Mouse (Mus musculus) liver, embryonic 11.5 days (tissue): Measurements from ENCODE around the gene Ptgfr. TPM values are rescaled to one million over a fixed set of nuclear protein-coding genes. Genes with fewer than 3 reads are reported as not detected.
A peak's percentile ranks its signal among the peaks of the same experiment; 100 is the strongest.

Experiments
- ATAC-seq: fragments of 200-750 bp; cut with Nextera tagmentation; replicated peaks from 2 replicates; pipeline ENCODE4 v1.8.0; 2017; ENCODE audit warnings: moderate number of reproducible peaks, mild to moderate bottlenecking, moderate TSS enrichment, moderate library complexity; ENCODE audit not compliant: low FRiP score
- DNase-seq: peaks from one replicate; pipeline ENCODE4 v3.0.0-alpha.2; 2017; ENCODE audit warnings: low spot score
- H3K27ac ChIP-seq: fragments of 300-500 bp; sonication (generic); 2 replicates; pipeline ENCODE4 v1.5.1; 2014; ENCODE audit warnings: mild to moderate bottlenecking, low read depth, low read length, control low read depth
- H3K27me3 ChIP-seq: fragments of 300-500 bp; sonication (generic); replicated peaks from 2 replicates; pipeline ENCODE4 v1.6.1; 2014; ENCODE audit warnings: low read length, mixed read lengths; ENCODE audit not compliant: control insufficient read depth, insufficient read depth
- H3K36me3 ChIP-seq: fragments of 300-500 bp; sonication (generic); 2 replicates; pipeline ENCODE4 v1.6.1; 2014; ENCODE audit warnings: mild to moderate bottlenecking, low read length, moderate library complexity, mixed read lengths; ENCODE audit not compliant: control insufficient read depth, insufficient read depth
- H3K4me1 ChIP-seq: fragments of 300-500 bp; sonication (generic); replicated peaks from 2 replicates; pipeline ENCODE4 v1.6.1; 2014; ENCODE audit warnings: low read length, mixed read lengths; ENCODE audit not compliant: control insufficient read depth, insufficient read depth
- H3K4me2 ChIP-seq: fragments of 300-500 bp; sonication (generic); 2 replicates; pipeline ENCODE4 v1.6.1; 2014; ENCODE audit warnings: mild to moderate bottlenecking, control low read depth, moderate library complexity
- H3K4me3 ChIP-seq: fragments of 300-500 bp; sonication (generic); 2 replicates; pipeline ENCODE4 v1.5.1; 2014; ENCODE audit warnings: low read depth, low read length, control low read depth
- H3K9ac ChIP-seq: fragments of 300-500 bp; sonication (generic); 2 replicates; pipeline ENCODE4 v1.6.1; 2014; ENCODE audit warnings: low read depth, low read length, control low read depth
- H3K9me3 ChIP-seq: fragments of 300-500 bp; sonication (generic); 2 replicates; pipeline ENCODE4 v1.6.1; 2016; ENCODE audit warnings: low read length, inconsistent platforms, mixed read lengths; ENCODE audit not compliant: control insufficient read depth
- WGBS: fragments of 180-500 bp; shearing (Covaris S2); extraction: QIAGEN DNeasy Blood & Tissue Kit; methylation state at CpG from one replicate; pipeline ENCODE4 v1.1.7; 2014; 5-methylcytosine and 5-hydroxymethylcytosine counted together
- polyA plus RNA-seq: library from polyadenylated mRNA; unstranded; fragments of >200 nt; fragmentation: Nextera tagmentation; extraction: Ambion mirVana; gene quantifications from 2 replicates; pipeline ENCODE4 v1.2.1, GENCODE M21; 2014

Gene Ptgfr
- polyA plus RNA-seq = 0.08 and 0.60 TPM in 2 replicates

DNA sequence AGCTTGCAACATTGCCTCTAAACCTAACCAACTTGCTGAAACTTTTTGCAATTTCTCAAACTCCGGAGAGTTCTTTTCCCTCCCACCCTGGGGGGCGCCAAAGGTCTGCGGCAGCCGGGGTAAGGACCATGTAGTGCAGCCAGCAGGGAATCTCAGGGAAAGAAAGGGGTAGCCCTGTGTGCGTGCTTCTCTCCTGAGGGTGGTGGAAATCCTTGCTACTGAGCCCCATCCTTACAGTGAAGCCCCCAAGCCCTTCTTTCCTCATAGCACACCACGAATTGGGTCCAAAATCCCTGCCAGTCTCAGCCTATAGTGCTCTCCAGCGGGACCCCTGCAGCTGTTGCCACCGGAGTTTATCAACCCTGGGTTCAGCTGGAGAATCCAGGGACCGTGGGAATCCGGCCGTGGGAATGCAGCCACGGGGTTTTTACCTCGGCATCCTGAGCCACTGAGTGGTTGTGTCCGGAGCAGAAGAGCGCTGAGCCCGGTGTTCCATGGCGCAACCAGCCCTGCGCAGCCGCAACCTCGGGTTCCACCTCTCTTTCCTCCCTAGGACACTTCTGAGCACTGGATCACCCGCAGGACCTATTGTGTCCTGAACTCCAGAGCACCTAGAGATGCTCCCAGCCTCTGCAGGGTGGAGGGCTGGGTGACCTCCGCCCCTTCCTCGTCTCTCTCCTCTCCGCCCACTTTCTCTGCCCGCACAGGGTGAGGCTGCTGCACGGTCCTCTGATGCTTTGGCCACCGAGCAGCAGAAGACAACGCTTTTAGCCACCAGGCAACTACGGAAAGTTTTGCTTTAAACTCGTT lies at the start of gene Ptgfr:
Gene Ptgfr (minus strand): TSS at position 760 of the 810 bp plus-strand sequence.
- peak; percentile 57 for DNase-seq
- peaks cover 15% of the 10 kb centered on the region for H3K27me3 ChIP-seq
- no peak within 1 kb of the TSS for H3K27ac ChIP-seq
- peak within 1 kb of the TSS; percentile 73 for H3K4me2 ChIP-seq
- no peaks in the 10 kb centered on the region for H3K36me3 ChIP-seq
- peak within 1 kb of the TSS; percentile 40 for H3K4me3 ChIP-seq
- ATAC-seq = peak; percentile 64; the same call in 1 of the 2 replicates
- H3K4me1 ChIP-seq = no peaks in the 10 kb centered on the region
- no peak within 1 kb of the TSS for H3K9ac ChIP-seq
- H3K9me3 ChIP-seq = no peaks in the 10 kb centered on the region
- WGBS = 3% methylated on average over 30 of the region's 30 CpGs

GRCm38 (mm10) chr3:151883881-151884280 lies 46.5 kb upstream of the Ptgfr start:
- Histone ChIP-seq H3K27ac (no peak overlapping the region), H3K4me3 (no peak overlapping the region), H3K9me3 (no peaks in the 10 kb centered on the region), H3K4me1 (no peaks in the 10 kb centered on the region), H3K36me3 (no peaks in the 10 kb centered on the region), H3K4me2 (no peak overlapping the region), H3K9ac (no peak overlapping the region), H3K27me3 (no peaks in the 10 kb centered on the region)
- DNase-seq (no peak), ATAC-seq (no peak)
- WGBS = 69% methylated on average over 5 of the region's 5 CpGs

GRCm38 (mm10) chr3:151879981-151880380 lies 42.6 kb upstream of the Ptgfr start:
- 77% methylated on average over 2 of the region's 2 CpGs for WGBS
- H3K9me3 ChIP-seq = no peaks in the 10 kb centered on the region

DNA sequence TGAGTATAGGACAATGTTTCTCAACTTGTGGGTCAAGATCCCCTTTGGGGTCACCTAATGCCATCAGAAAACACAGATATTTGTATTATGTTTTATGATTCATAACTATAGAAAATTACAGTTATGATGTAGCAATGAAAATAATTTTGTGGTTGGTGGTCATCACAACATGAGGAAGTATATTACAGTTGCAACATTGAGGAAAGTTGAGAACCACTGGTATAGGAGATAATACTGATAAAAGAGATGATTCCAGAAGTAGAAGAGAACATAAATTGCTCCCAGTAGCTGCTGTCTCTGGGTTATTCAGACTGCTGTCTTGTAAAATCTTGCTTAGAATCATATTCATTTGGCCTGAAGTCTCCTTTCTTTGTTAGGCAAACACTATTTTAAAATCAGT lies 31.5 kb upstream of the Ptgfr start:
- Histone ChIP-seq H3K4me1 (no peaks in the 10 kb centered on the region), H3K27ac (no peak overlapping the region), H3K4me3 (no peak overlapping the region), H3K27me3 (no peaks in the 10 kb centered on the region), H3K36me3 (no peaks in the 10 kb centered on the region), H3K9me3 (no peaks in the 10 kb centered on the region), H3K9ac (no peak overlapping the region), H3K4me2 (no peak overlapping the region)
- DNase-seq (no peak), ATAC-seq (no peak)

More at GRCm38 (mm10) chr3:151879981-151880380, 42.6 kb upstream of the Ptgfr start:
- no peaks in the 10 kb centered on the region for H3K27me3 ChIP-seq
- no peaks in the 10 kb centered on the region for H3K4me1 ChIP-seq
- DNase-seq (no peak), ATAC-seq (no peak)
- no peak overlapping the region for H3K4me2 ChIP-seq
- no peaks in the 10 kb centered on the region for H3K36me3 ChIP-seq
- no peak overlapping the region for H3K4me3 ChIP-seq
- H3K9ac ChIP-seq = no peak overlapping the region
- no peak overlapping the region for H3K27ac ChIP-seq

- Histone ChIP-seq H3K9ac (no peak overlapping the region), H3K9me3 (no peaks in the 10 kb centered on the region), H3K27ac (no peak overlapping the region), H3K36me3 (no peaks in the 10 kb centered on the region), H3K4me1 (no peaks in the 10 kb centered on the region), H3K4me3 (no peak overlapping the region), H3K4me2 (no peak overlapping the region), H3K27me3 (no peaks in the 10 kb centered on the region)
- WGBS = 86% methylated on average over 1 of the region's 1 CpGs
- ATAC-seq = no peak
- DNase-seq = no peak
Observed at GRCm38 (mm10) chr3:151851344-151851743, 13.9 kb upstream of the Ptgfr start.

GRCm38 (mm10) chr3:151850621-151851020 lies 13.2 kb upstream of the Ptgfr start:
- Histone ChIP-seq H3K9ac (no peak overlapping the region), H3K4me1 (no peaks in the 10 kb centered on the region), H3K4me2 (no peak overlapping the region), H3K4me3 (no peak overlapping the region), H3K27me3 (no peaks in the 10 kb centered on the region), H3K9me3 (no peaks in the 10 kb centered on the region), H3K36me3 (no peaks in the 10 kb centered on the region), H3K27ac (no peak overlapping the region)
- ATAC-seq (no peak), DNase-seq (no peak)
- 55% methylated on average over 1 of the region's 1 CpGs for WGBS

GRCm38 (mm10) chr3:151846292-151846691 lies 8.9 kb upstream of the Ptgfr start:
- Histone ChIP-seq H3K4me1 (no peaks in the 10 kb centered on the region), H3K9me3 (no peaks in the 10 kb centered on the region), H3K27me3 (no peaks in the 10 kb centered on the region), H3K36me3 (no peaks in the 10 kb centered on the region), H3K9ac (no peak overlapping the region), H3K4me3 (no peak overlapping the region), H3K27ac (no peak overlapping the region), H3K4me2 (no peak overlapping the region)
- WGBS = 78% methylated on average over 7 of the region's 7 CpGs
- DNase-seq = no peak
- no peak for ATAC-seq

DNA sequence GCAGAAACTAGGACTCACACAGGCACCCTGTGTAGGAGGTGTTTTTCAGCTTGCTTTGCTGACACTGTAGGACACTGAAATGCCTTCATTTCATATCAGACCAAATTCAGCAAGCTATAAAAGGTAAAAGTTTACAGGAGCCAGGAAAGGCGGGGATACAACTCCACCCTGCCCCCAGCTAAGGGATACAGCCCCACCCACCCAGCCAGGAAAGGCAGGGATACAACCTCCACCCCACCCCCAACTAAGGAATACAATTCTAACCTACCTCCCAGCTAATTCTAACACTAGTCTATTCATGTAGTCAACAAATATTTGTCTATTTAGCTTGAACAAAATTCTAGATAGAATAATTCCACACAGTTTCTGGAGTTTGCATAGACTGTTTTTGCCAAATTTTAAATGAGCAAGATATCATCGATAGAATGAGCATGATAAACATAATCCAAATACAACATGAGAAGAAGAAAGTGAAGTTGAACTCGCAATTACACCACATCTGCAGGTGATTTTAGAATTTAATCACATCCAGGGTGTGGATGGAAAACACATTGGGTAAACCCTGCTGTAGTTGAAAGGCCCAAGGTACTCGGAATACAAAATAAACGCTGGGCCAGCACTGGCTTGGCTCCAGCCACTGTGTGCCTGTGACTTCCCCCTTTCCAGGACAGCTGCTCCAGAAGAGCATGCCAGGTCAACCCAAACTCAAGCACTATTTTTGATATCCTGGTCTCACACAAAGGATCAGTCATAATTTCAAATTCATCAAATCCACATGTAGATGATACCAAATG lies 7.1 kb upstream of the Ptgfr start:
- no peak overlapping the region for H3K9ac ChIP-seq
- no peaks in the 10 kb centered on the region for H3K4me1 ChIP-seq
- DNase-seq (no peak), ATAC-seq (no peak)
- H3K9me3 ChIP-seq = no peaks in the 10 kb centered on the region
- no peak overlapping the region for H3K4me3 ChIP-seq
- WGBS = 75% methylated on average over 5 of the region's 5 CpGs
- H3K27me3 ChIP-seq = no peaks in the 10 kb centered on the region
- H3K36me3 ChIP-seq = no peaks in the 10 kb centered on the region
- H3K4me2 ChIP-seq = no peak overlapping the region
- no peak overlapping the region for H3K27ac ChIP-seq
